Mouse (Mus musculus): ENCODE data around the gene Fgf5. TPM values are rescaled to one million over a fixed set of nuclear protein-coding genes. Genes with fewer than 3 reads are reported as not detected.

Fgf5 gene
- total RNA-seq (2014; fragmentation: Nextera tagmentation) (not detected in 2 replicates), total RNA-seq (2017) (not detected in 2 replicates)

- ATAC-seq (replicated peaks; ENCODE audit: low FRiP score, low TSS enrichment, poor library complexity, severe bottlenecking) = no peak
Measured at GRCm38 (mm10) chr5:98253838-98254821, at the start of gene Fgf5. Fgf5 (plus strand) TSS chr5:98254184.

GRCm38 (mm10) chr5:98212501-98212900, 41.5 kb upstream of the Fgf5 start:
- ATAC-seq (replicated peaks; ENCODE audit: low FRiP score, low TSS enrichment, poor library complexity, severe bottlenecking) = no peak

- no peak for ATAC-seq (replicated peaks; ENCODE audit: low FRiP score, low TSS enrichment, poor library complexity, severe bottlenecking)
Measured at GRCm38 (mm10) chr5:98221956-98222355, 32.0 kb upstream of the Fgf5 start.

- no peak for ATAC-seq (replicated peaks; ENCODE audit: low FRiP score, low TSS enrichment, poor library complexity, severe bottlenecking)
Measured at GRCm38 (mm10) chr5:98226710-98227109, 27.3 kb upstream of the Fgf5 start.

GRCm38 (mm10) chr5:98229456-98229855, 24.5 kb upstream of the Fgf5 start:
- ATAC-seq (replicated peaks; ENCODE audit: low FRiP score, low TSS enrichment, poor library complexity, severe bottlenecking) = no peak

GRCm38 (mm10) chr5:98238466-98238865, 15.5 kb upstream of the Fgf5 start:
- ATAC-seq (replicated peaks; ENCODE audit: low FRiP score, low TSS enrichment, poor library complexity, severe bottlenecking) = no peak

GRCm38 (mm10) chr5:98241322-98241829, 12.6 kb upstream of the Fgf5 start:
- no peak for ATAC-seq (replicated peaks; ENCODE audit: low FRiP score, low TSS enrichment, poor library complexity, severe bottlenecking)

GRCm38 (mm10) chr5:98245303-98245702, 8.7 kb upstream of the Fgf5 start:
- no peak for ATAC-seq (replicated peaks; ENCODE audit: low FRiP score, low TSS enrichment, poor library complexity, severe bottlenecking)

- no peak for ATAC-seq (replicated peaks; ENCODE audit: low FRiP score, low TSS enrichment, poor library complexity, severe bottlenecking)
Measured at GRCm38 (mm10) chr5:98245976-98246375, 8.0 kb upstream of the Fgf5 start.

- no peak for ATAC-seq (replicated peaks; ENCODE audit: low FRiP score, low TSS enrichment, poor library complexity, severe bottlenecking)
Measured at GRCm38 (mm10) chr5:98246826-98247225, 7.2 kb upstream of the Fgf5 start.

- no peak for ATAC-seq (replicated peaks; ENCODE audit: low FRiP score, low TSS enrichment, poor library complexity, severe bottlenecking)
Measured at GRCm38 (mm10) chr5:98247516-98247915, 6.5 kb upstream of the Fgf5 start.

- no peak for ATAC-seq (replicated peaks; ENCODE audit: low FRiP score, low TSS enrichment, poor library complexity, severe bottlenecking)
Measured at GRCm38 (mm10) chr5:98253147-98253546, 837 bp upstream of the Fgf5 start.

GRCm38 (mm10) chr5:98255176-98255575, 1.2 kb downstream of the Fgf5 start:
- ATAC-seq (replicated peaks; ENCODE audit: low FRiP score, low TSS enrichment, poor library complexity, severe bottlenecking) = no peak

GRCm38 (mm10) chr5:98255760-98256490, 1.9 kb downstream of the Fgf5 start:
- no peak for ATAC-seq (replicated peaks; ENCODE audit: low FRiP score, low TSS enrichment, poor library complexity, severe bottlenecking)

- no peak for ATAC-seq (replicated peaks; ENCODE audit: low FRiP score, low TSS enrichment, poor library complexity, severe bottlenecking)
Measured at GRCm38 (mm10) chr5:98275318-98275818, 21.4 kb downstream of the Fgf5 start.

- no peak for ATAC-seq (replicated peaks; ENCODE audit: low FRiP score, low TSS enrichment, poor library complexity, severe bottlenecking)
Measured at GRCm38 (mm10) chr5:98281993-98282392, 28.0 kb downstream of the Fgf5 start.

- ATAC-seq (replicated peaks; ENCODE audit: low FRiP score, low TSS enrichment, poor library complexity, severe bottlenecking) = no peak
Measured at GRCm38 (mm10) chr5:98283696-98284478, 29.9 kb downstream of the Fgf5 start.

- no peak for ATAC-seq (replicated peaks; ENCODE audit: low FRiP score, low TSS enrichment, poor library complexity, severe bottlenecking)
Measured at GRCm38 (mm10) chr5:98290642-98291041, 36.7 kb downstream of the Fgf5 start.

- no peak for ATAC-seq (replicated peaks; ENCODE audit: low FRiP score, low TSS enrichment, poor library complexity, severe bottlenecking)
Measured at GRCm38 (mm10) chr5:98292388-98293048, 38.5 kb downstream of the Fgf5 start.

All from megakaryocyte-erythroid progenitor cell, adult 5-6 weeks (primary cell).